Mouse (Mus musculus): Measurements from ENCODE around the gene Emid1.

The Emid1 gene

DNA sequence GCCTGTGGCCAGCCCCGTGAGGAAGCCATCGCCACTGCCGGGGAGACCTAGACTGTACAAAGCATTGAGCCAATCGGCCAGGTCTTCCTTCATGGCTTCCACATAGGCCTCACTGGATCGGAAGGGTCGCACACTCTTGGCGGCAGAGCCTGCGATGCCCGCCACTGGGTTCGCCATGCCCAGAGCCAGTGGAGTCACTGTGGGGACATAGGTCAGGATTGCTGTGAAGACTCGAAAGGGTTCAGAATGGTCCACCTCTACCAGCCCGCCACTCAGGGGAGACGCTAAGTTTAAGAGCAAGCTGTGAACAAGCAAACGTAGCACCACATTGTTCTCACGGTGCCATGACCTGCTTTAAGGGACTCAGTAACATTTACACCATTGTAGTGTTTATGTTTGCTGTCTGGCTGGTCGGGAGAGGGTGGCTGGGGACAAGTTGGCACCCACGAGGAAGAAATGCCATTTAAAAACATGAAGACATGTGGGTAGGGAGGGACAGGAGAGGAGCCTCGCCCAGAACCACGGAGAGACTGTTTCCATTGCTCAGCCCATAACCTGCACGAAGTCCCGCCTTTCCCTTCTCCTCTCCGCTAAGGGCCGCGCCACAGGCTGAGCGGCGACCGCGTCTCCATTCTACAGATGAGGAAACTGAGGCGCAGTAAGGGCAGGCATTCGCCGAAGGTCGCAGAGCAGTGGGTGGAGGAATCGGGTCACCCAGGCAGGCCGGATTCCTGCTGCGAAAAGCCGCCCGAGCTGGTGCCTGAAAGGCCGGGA is 87.6 kb downstream of the Emid1 start:
- in situ Hi-C loops (cut with MboI, MseI): no loop called here

DNA sequence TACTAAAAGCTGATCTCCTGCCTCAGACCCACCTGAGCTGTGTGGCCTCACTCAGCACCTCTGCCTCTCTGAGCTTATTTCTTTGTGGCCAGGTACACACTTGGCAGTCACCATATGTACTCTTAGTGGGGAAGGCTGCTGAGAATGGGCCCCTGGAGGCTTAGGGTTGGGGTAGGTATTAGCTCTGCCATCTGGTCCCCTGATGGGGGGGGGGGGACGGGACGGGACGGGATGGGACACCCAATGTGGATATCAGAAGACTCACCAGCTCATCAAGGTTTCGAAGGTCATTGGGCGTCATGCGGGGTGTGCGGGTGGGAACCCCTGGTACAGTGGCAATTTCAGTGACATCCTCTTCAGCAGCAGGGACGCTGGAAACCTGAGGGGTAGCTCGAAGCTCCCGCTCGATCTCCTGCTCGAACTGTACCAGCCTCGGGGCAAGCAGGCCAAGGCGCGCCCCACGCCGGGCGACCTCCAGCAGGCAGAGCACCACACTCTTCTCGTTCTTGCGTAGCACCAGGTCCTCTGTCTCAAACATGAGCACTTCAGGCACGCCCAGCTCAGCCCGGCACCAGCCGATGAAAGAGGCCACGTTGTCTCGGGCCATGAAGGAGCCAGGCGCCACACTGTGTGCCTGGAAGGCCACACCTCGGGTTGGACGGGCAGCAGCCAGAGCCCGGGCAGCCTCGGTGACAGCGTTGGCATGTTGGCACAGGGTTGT is 88.3 kb downstream of the Emid1 start:
- in situ Hi-C loops (cut with MboI, MseI): no loop called here

DNA sequence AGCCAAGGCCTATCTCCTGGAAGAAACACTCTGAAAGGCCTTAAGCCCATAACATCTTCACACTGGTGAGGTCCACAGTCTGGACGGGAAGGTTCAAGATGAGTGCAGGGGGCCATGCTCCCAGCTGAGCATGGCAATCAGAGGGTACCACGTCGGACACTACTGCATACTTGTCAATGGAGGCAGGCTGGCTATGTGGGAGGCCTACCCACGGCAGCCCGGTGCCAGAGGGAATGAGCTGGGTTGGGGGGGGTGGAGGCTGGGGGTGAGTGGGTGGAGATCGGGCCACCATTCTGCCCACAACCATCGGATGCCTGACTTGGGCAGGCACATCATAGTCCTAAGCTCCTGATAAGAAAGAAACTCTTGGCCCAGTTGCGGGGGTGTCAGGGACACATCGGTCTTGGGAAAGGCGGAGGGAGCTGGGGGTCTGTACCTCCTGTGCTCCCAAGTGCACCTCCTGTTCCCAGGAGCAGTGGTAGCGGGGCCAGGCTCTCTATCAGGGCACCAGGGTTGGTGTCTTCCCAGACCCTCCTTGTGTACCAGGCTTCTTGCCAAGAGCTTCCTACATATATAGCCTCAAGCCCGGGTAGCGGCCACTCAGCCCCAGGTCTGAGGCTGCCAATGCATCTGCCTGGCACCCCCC is 89.1 kb downstream of the Emid1 start:
- in situ Hi-C loops (cut with MboI, MseI): no loop called here

DNA sequence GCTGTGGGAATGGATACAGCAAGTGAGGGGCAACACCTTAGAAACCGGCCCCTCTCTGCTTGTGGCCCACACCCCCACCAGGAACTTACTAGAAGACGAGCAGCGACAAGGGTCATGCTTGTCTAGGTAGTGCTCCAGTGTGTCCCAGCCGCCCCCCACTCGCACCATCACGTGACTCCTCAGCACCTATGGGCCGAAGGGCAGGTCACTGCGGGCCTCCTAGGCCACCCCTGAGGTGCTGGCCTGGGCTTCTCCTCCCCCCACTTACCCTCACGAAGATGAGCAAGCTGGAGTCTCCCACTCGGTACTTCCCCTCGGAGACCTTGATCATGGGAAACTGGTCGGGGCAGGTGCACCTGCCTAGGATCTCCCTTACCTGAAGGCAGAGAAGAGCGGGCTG is 89.7 kb downstream of the Emid1 start:
- in situ Hi-C loops (cut with MboI, MseI): no loop called here

DNA sequence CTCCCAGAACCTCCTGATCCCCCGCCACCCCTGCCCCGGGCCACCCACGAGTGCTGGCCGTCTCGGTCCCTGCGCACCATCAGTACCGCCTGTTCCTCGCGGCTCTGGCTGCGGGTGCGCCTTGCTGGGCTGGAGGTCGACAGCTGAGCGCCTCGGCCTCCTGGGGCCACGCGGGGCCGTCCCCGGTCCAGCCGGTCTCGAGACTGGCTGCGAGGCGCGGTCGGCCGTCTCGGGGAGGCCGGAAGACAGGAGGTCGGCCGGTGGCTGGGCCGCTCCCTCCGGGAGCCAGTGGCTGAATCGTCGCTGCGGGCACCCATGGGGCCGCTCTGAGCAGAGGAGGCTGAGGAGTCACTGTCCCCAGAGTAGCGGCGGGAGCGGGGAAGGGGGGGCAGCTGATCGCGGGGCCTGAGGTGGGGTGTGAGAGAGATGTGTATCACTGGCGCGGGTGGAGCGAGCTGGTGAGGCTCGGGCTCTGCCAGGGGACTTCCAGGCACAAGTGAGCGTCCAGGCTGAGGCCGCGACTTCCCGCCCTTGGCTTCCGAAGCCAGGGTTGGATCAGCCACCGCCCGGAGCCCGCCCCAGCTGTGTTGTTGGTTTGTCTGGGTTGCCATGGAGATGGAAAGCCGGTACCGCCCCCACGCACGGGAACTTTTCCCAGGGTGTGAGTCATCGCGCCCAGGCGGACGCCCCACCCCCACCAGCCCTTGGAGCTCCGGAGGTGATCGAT is 90.5 kb downstream of the Emid1 start:
- in situ Hi-C loops (cut with MboI, MseI): no loop called here

DNA sequence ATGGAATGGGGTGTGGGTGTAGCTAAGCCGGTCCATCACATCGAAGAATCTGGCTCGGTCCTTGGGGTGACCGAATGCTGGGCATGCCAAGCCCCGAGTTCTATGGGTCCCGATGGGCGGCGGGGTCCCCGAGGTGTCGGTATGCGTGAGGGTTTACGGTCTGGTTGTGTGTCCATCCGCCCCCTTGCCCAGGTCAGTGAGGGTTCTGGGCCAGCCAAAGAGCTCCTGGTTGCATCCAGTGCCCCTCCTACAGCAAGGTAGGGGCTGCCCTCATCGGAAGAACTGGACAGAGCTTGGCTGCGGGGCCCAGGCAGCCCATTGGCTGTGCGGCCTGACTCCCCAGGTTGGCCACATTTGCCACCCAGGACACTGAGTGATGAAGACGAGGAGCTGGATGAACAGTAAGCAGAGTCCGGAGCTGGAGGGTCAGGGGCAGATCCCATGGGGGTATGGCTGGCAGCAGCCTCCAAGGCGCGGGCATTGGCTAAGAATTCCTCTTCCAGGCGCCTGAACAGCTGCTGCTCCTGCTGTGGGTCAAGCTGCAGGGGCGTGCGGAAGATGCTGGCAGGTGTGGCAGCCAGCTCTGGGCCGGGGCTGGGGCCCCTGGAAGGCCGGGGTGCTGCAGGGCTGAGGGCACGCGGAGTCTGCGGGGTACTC is 91.2 kb downstream of the Emid1 start:
- in situ Hi-C loops (cut with MboI, MseI): no loop called here

DNA sequence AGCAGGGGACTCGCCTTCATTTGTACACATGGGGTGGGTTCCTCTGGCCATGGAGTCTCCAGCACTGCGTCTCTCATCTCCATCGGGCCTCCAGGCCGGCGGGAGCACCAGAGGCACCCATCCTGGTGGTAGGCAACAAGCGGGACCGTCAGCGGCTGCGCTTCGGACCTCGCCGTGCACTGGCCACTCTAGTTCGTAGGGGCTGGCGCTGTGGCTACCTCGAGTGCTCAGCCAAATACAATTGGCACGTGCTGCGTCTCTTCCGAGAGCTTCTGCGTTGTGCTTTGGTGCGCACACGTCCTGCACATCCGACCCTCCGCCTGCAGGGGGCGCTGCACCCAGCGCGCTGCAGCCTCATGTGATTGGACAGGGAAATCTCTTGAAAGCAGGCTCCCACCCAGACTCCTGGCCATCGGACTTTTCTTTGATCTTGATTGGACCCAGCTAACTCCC is 92.3 kb downstream of the Emid1 start:
- in situ Hi-C loops (cut with MboI, MseI): no loop called here

DNA sequence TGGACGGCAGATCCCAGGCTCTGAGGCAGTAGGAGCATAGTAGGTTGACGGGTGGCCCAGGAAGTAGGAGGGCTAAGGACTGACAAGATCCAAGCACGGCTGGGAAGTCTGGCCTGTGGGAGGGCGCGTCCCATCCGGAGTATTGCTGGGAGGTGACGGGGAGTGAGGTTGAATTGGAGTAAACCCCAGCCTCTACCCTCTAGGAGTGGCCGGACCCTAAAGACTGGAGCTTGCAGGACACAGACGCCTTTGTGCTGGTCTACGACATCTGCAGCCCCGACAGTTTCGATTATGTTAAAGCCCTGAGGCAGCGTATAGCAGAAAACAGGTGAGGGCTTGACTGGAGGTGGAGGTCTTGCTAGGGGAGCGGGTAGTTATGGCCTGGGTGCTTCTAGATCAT is 92.8 kb downstream of the Emid1 start:
- in situ Hi-C loops (cut with MboI, MseI): no loop called here

DNA sequence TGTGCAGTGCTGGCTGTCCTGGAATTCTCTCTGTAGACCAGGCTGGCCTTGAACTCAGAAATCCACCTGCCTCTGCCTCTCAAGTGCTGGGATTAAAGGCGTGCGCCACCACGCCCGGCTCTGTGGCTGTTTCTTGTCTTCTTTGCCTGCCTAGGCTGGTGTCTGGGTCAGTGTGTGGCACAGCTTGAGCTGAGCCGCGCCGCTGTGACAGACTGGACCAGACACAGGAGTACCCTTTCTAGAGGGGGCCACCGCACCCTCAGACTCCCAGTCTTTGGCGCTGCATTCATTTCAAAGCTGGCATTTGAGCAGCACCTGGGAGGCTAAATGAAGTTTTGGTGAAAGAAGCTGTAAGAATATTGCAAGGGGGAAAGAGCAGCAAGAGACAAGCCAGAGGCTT is 93.3 kb downstream of the Emid1 start:
- in situ Hi-C loops (cut with MboI, MseI): no loop called here

DNA sequence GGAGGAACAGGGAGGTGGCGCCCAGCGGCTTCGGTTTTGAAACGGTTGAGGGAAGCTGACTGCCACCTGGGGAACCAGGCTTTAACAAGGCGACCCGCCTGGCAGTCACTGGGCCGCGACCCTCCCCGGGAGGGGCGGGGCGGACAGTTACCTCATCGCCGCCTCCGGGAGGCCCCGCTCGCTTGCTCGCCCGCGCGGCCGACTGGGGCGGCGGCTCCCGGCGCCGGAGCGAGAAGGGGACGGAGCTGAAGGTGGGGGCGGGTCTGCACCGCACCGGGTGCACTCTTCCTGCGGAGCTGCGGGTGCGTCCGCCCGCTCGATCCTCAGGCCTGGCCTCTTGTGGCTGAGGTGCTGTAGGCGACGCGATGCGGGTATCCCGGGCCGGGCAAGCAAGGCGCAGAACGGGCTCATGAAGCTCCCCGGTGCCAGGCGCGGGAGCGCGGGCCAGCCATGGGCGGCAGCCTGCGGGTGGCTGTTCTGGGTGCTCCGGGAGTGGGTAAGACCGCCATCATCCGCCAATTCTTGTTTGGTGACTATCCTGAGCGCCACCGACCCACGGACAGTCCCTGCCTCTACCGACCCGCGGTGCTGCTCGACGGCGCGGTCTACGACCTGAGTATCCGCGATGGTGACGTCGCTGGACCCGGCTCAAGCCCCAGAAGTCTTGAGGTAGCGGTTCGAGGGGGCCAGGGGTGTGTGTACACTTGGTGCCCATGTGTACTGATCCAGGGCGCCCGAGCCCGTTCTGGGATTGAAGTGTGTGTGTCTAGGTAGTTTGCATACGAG is 94.0 kb downstream of the Emid1 start, which contains the start of gene Rasl10a:
TSS of gene Rasl10a (plus strand) at position 273 of the 786 bp plus-strand sequence.
- in situ Hi-C loops (cut with MboI, MseI): no loop called here

DNA sequence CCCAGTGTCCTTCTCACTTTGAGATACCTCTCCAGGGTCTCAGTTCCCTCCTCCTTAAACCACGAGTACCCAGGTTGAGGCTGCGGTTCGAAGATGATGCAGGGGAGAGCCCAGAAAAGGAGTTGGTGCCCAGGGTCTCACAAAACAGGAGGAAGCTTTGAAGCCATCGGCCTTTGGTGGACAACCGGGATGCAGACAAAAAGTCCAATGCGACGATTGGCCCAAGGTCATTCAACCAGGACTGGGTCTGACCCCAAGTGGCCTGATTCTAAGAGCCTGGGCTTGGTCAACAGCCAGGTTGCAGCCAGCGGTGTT is 94.6 kb downstream of the Emid1 start:
- in situ Hi-C loops (cut with MboI, MseI): no loop called here

DNA sequence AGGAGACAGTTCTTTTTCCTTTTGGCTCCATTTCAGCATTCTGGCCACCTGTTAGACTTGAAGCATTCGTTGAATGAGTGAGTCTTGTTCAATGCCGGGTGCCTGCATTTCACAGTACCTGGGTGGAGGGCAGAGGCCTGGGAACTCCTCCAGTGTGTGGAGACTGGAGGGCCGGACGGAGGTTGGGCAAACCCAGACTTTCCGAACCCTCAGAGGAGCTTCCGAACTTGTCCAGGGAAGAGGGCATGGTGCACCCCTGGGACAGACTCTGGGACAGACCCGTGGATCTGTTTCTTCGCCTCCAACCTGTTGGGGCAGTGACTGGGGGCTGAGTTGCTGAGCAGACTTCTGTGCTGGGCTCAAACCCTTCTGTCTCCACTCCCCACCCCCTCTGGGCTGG is 95.0 kb downstream of the Emid1 start:
- in situ Hi-C loops (cut with MboI, MseI): no loop called here

All from regulatory T cell (primary cell).